Mouse (Mus musculus) liver, postnatal 0 days (tissue): ENCODE results near the gene Kcnn3.

Source experiments
- CTCF ChIP-seq: sonication (generic); IDR thresholded peaks from 2 replicates; pipeline ENCODE4 v1.5.1; 2016; ENCODE audit warnings: antibody characterized with exemption, low read depth
- EP300 ChIP-seq: IDR thresholded peaks from 2 replicates; pipeline ENCODE4 v1.6.1; 2016; ENCODE audit warnings: antibody characterized with exemption, low read depth, mild to moderate bottlenecking

DNA sequence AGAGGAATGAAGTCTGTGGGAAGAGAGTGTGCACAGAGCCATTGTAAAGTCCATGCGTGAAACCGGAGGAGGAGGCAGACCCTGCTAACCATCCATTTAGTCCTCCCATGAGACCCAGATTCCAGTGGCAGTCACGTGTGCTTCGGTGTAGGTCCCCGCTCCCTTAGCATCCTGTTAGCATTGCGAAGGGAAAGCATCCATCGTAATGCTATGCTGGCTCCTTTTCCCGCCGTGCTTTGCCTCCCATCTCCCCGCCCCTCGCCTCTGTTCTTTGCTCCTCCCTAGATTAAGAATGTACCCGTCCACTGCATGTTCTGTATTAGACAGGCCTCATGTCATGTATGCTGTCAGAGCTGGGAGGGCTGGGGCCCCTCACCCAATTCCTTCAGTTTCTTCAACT, 144.8 kb downstream of the Kcnn3 start:
- TF ChIP-seq CTCF (no peak), EP300 (no peak)
